In the genomic region with DNA sequence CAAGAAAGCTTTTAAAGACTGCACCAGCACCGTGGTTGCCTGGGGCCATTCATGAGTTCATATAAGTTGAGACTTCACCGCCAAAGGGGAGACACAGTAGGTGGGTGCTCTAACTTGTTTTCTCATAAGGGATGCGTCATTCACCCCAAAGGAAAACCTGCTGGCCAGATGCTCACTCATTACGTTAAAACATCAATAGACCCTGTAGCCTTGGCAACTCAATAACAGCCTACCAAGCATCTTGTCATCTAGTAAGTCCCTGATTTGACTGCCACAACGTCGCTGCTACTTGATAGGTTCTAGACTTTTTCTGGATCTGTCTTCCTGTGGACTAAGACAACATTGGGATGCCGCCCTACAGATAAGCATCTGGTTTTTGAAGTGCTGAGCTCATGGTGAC, we compare ENCODE assay signal across 18 mouse cellular contexts.
"Had no signal": no experiment of that assay in that cellular context is flagged by ENCODE, and none has a peak within 500 bp of the region (broad histone marks: within the 10 kb centered on the region; RNA-seq: fewer than 3 reads in every experiment).

No protein-coding gene starts in this region.

- H3K27me3 ChIP-seq: limb, embryonic 13.5 days; neural tube, embryonic 13.5 days had no signal

- H3K9ac ChIP-seq: limb, embryonic 13.5 days; liver, embryonic 13.5 days; neural tube, embryonic 13.5 days had no signal

- H3K27ac ChIP-seq: kidney, postnatal 0 days; layer of hippocampus, adult 2 months; limb, embryonic 10.5 days; limb, embryonic 13.5 days; liver, embryonic 13.5 days; neural tube, embryonic 13.5 days had no signal

- H3K4me3 ChIP-seq: layer of hippocampus, adult 2 months; limb, embryonic 10.5 days; limb, embryonic 13.5 days; liver, embryonic 13.5 days; neural tube, embryonic 13.5 days had no signal

- H3K36me3 ChIP-seq: limb, embryonic 10.5 days; limb, embryonic 13.5 days; neural tube, embryonic 13.5 days had no signal

- H3K4me2 ChIP-seq: limb, embryonic 13.5 days; liver, embryonic 13.5 days; midbrain, embryonic 11.5 days; neural tube, embryonic 13.5 days had no signal

- DNase-seq: kidney, adult 2 months; kidney, postnatal 25 days; layer of hippocampus, adult 9-11 months; liver, embryonic 13.5 days; lung, adult 2 months; lung, postnatal 14 days; lung, postnatal 4 days; midbrain, embryonic 14.5 days; retina, postnatal 1 day; right cerebral cortex, postnatal 25 days; spleen, adult 18-20 months; thymus, postnatal 25 days had no signal

- H3K9me3 ChIP-seq: limb, embryonic 10.5 days; limb, embryonic 13.5 days; liver, embryonic 13.5 days; neural tube, embryonic 13.5 days had no signal
